Mouse (Mus musculus): Measurements from ENCODE around the gene Ptk7.

The Ptk7 gene

DNA sequence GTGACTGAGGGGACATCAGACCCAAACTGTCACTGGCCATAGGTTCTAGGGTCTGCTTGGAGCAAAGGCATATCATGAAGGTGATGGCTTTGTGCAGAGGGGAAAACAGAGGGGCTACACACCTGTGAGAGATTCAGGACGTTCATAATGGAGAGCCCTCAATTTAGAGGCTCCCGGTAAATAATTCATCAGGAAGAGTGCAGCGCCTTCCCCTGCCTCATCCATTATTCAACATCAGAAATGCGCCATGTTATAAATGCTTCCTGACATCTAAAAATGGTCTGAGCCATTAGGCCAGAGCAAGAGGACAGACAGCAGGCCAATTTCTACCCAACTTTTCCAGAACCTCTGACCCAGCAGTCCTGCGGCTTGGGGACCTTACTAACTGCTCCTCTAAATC lies 24.2 kb downstream of the Ptk7 start:
- no peak for DNase-seq

DNA sequence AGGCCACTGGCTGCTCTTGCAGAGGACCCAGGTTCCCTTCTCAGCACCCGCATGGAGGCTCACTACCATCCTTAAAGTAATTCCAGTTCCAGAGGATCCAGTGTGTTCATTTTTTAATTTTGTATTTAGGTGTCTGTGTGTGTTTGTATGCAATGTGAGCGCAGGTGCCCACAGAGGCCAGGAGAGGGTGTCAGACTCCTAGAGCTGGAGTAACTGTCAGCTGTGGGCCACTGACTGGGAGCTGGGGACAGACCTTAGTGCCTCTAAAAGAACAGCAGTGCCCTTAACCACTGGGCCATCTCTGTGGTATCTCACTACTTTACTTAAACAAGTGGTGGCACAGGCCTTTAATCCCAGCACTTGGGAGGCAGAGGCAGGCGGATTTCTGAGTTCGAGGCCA lies 26.1 kb downstream of the Ptk7 start:
- no peak for DNase-seq

DNA sequence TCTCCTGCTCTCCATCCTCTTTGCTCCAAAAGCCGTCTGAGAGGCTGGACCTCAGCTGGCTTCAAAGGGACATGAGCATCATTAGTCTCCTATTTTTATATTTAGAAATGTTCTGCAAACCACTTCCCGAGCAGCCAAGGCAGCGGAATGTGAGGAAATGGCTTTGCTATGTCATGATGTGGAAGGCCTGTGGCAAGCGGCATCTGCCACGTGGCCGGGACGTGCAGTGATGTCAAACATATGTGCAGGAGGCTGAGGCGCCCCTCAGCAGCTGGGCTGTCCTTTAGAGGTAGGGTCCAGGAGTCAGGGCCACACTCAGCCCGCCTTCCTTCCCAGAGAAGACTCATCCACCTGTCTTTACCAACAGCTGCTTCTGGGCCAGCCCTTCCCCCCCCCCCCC lies 27.1 kb downstream of the Ptk7 start:
- no peak for DNase-seq

DNA sequence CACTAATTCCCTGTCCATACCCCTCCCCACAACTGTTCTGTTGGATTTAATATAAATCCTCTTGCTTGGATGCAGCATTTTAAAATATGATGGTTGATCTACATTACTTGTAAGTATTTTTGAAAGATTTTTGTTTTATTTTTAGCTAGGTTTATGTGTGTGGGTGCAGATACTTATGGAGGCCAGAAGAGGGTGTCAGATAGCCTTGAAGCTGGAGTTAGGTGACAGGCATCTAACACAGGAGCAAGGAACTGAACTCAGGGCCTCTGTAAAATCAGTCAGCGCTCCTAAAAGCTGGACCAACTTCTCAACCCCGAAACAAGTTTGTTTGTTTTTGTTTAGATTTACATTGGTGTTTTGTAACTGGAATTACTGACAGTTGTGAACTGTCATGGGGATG lies 28.7 kb downstream of the Ptk7 start:
- no peak for DNase-seq

DNA sequence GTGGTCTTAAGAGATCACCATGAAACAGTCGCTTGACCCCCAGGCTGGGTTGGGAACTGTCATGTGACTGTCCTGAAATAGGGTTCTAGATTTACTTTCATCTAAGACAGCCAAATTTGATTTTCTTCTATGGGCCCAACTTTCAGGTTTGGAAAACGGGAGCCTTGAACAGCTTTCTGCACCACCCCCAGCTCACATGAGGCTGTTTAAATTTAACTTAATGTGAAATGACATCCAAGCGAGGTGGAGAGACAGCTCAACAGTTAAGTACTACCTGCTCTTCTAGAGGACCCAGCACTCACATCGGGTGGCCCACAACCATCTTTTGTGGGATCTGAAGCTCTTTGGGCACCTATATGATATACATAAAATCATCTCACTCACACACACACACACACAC lies 30.3 kb downstream of the Ptk7 start:
- DNase-seq: no peak

DNA sequence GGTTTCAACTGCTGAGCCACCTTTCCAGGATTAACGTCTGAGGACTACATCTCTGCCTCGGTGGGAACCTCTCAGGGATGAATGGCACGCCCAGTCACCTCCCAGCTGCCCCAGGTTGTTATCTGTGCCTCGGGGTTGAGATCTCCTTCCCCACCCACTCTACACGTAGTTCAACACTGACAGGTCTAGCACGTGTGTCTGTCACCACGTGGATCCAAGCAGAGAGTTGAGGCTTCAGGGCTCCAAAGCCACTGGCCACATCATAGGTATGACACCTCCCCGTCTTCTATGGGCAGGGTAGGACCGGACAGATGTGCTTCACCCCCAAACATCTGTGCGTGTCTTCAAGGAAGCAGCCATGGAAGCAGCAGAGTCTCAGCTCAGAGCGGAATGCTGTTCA lies 31.3 kb downstream of the Ptk7 start:
- DNase-seq: no peak

DNA sequence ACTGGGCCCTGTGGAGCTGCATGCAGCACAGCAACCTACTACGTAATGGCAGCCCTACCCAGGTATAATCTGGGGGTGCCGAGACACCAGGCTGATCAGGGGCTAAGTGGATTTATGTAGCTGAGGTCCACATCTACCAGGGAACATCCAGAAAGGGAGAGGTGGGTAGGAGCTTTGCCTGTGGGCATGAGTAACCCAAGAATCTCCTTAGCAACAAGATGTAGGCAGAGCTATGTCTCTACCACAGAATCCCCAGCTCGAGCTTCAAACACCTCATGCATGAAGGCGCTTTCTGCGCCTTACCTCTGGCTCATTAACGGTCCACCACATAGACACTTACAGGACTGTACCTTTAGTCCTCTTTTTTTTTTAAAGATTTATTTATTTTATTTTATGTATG lies 34.0 kb downstream of the Ptk7 start:
- no peak for DNase-seq

DNA sequence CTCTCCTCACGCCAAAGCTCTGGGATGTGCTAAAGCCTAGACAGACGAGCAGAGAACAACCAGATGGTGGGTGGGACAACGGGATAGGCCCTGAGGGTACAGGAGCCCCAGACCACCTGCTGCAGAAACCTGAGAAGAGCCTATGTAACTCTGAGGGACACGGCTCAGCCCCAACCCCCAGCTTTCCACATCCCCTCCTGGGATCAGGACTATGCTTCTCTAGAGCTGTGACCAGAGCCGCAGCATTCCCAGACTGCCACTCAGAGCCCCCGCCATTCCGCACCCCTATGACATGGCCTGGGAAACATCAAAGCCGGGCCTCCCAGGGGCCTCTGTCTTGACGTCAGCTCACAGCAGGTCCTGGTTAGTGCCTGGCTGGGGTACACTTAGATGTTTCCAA lies 34.7 kb downstream of the Ptk7 start:
- DNase-seq: no peak

DNA sequence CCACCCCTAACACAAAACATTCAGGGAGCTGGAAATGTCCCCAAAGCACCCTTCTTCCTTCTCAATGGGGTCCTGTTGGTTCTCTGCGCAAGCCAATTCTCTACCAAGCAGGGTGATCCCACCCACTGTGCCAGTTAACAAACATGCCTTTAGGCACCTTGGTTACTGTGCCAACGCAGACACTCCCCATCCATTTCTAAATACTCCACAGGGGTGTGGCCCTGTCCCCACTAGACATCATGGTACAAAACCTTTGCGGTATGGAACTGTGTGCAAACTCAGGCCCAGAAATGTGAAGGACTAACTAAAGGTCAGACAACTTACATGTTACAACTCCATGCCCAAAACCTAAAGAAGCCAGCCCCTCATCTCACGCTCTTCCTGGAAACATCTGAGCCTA lies 36.2 kb downstream of the Ptk7 start:
- no peak for DNase-seq

DNA sequence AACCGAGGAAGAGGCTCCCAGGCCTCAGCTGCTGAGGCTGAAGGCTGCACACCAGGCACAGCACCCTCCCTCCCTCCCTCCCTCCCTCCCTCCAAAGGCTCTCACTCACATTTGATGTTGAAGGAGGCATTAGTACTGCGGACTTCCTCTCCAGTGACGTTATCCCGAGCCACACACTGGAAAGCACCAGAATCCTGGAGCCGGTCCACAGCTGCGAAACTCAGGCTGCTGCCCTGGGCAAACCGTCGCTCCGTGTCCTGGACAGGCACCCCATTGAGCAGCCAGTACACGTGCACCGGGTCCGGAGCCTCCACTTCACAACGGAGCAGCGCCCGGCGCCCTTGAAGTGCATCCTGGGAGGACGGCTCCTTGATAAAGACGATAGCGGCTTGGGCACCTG lies 37.9 kb downstream of the Ptk7 start:
- no peak for DNase-seq

DNA sequence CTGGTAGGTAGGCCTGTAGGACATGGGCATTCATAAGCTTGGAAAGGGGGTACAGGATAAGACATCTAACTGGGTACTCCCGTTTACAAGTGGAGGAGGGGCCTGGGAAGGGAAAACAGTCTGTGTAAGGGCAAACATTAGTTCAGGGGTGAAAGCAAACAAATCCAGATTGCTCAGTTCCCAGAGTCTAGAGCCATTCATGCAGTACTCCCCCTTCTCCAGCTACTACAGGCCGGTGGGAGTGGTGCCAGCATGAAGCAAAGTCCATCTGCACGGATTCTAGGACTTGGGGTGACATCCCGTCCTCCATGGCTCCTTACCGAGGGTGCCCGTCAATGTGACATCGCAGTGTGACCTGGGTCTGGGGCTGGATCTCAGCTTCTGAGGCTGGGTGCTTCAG lies 38.9 kb downstream of the Ptk7 start:
- no peak for DNase-seq

DNA sequence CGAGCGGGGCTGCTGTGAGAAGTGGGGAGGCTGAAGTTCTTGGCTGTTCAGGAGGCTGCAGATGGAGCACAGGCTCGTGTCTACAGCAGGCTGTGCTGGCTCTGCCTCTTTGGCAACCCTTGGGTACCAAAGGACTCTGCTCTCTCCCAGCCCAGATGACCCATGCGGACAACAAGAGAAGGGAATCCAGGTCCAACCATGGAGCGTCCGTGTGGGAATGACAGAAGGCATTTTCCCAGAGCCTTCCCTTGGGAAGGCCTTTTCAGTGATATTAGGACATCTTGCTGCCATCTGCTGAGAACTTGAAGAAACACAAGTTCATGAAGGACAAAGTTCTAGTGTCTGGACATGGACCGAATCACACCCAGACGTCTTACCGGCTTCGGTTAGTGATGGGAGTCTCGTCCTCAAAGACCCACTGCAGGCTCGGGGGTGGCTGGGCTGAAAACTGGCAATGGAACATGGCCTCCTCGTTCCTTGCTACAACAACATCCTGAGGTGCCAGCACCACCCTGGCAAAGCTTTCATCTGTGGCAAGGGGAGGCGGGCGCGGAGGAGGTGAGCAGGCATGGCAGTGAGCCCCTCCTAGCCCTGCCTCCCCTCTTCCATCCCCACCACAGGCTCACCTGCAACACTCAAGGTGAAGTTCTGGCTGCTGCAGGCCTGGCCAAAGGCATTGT lies 39.5 kb downstream of the Ptk7 start:
- peak; percentile 25 for DNase-seq

DNA sequence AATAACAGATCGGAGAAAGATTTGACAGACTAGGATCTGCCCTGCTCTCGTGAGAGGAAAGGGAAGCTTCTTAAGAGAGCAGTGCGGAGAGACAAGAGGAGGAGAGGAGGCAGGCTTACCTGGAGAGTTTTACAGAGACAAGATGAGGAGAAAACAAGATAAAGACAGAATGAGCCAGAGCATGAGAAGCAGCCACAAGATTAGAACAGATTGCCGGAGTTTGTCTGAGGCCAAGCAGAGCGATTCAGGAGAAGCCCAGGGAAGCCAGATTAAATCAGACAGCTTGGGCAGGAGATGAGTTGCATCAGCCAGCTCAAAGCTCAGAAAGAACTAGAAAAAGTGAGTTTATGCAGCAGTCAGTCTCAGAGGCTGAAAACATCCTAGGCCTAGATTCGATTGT lies 40.4 kb downstream of the Ptk7 start:
- DNase-seq: no peak

DNA sequence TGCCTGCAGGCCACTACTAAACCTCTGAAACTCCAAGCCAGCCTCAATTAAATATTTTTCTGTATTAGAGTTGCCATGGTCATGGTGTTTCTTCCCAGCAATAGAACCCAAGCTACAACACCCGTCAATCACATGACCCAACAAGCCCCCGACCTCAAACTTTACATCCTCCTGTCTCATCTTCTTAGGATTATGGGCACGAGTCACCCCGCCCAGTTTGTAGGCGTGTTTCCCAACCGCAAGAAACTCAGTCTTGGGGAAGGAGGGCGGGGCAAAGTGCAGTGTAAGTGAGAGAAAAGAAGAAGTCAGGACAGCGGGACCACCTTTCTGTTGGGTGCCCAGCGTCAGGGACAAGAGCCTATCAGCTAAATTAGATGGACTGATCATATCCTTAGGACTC lies 41.1 kb downstream of the Ptk7 start:
- DNase-seq: no peak

DNA sequence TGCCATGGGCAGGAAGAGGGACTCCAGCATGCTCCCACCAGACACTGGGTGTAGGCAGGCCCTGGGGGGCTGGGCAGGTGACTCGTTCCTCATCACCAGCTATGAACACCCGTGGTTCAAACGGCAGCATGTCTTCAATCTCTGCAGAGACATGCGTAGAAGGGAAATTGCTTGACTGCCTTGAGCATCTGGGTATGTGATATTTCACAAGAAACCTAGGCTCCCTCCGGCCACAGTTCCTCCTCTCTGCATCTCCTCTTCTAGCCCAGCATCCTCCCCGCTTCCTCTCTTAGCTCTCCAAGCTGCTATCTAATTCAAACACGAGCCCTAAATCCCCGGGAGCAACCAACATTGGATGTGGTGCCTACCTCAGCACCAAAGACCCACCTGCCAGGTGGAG lies 43.0 kb downstream of the Ptk7 start:
- no peak for DNase-seq

DNA sequence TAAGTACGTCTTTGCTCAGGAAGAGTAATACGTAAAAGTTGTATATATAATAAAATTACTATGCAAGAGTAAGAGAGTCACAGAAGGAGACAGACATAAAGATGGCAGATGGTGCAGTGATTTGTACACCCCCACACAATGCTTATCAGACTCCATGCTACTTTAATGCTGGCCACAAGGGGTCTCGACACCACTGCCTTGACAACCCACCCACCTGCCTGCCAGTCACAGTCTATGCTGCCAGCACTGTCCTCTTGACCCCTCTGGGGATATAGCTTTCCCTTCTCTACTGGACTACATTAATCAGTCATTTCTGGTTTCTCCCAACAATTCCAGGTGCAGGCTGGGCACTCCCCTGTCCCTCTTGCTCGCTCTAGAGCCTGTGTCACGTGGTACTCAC lies 50.7 kb downstream of the Ptk7 start:
- no peak for DNase-seq

DNA sequence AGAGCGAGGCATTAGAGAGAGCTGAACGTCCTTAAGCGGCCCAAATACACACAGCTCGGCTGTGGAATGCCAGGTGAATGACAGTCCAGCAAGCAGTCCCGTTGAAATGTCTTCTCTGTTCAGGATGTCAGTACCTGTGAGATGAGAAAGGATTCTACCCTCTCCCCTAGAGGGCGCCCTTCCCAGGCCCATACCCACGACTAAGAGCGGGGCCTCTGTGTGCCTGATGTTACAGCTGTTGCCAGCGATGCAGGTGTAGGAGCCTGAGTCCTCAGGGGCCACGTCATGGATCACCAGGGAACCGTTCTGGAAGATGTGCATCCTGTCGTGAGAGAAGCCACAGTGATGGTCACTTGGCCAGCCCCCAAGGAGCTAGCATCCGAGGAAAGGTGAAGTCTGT lies 53.2 kb downstream of the Ptk7 start:
- DNase-seq: no peak

DNA sequence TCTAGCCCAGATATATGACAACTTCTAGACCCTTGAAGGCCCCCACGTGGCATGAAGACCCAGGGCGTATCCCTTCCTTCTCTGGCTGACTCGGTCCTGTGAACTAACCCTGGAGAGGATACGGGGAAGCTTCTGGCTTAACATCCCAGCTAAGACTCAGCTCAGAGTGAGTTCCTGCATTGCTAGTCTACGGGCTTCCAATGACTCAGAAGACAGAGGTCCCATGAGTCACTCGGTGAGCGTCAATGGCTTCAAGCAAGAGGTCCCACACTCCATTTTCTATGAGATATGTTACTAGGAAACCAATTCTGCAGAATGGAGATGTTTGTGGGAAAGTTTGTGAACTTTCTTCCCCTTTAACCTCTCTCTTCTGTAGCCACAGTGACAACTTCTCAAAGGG lies 54.8 kb downstream of the Ptk7 start:
- DNase-seq: no peak

DNA sequence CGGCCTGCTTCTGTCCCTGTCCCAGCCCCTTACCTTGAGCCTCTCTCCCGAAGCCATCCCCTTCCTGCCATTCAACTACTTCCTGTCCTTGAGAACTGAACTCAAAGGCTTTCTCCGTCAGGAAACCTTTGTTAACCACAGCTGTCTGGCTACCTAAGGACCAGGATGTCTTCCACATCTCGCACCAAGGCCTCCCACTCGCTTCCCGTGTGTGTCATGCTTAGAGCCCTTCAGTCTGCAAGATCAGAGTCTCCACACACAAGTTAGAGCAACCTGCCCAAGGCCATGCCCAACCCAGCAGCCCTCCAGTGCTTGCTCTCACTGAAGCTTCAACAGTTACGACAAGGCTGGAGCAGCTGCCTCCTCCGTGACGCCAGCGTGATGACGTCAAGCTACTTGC lies 58.3 kb downstream of the Ptk7 start:
- DNase-seq: no peak

DNA sequence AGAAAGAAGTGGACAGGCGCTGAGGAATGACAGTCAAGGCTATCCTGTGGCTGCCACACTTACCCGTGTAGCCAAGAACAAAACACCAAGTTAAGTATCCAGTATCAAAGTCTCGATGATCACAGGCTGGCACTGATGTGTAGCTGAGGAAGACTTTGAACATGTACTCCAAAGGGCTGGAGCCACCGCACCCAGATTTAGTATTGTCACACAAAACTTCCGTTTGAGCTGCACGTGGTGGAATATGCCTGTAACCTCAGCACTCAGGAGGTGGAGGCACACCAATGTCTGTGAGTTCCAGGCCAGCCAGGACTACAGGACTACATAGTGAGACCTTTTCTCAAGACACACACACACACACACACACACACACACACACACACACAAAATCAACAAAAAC lies 70.2 kb downstream of the Ptk7 start:
- no peak for DNase-seq

DNA sequence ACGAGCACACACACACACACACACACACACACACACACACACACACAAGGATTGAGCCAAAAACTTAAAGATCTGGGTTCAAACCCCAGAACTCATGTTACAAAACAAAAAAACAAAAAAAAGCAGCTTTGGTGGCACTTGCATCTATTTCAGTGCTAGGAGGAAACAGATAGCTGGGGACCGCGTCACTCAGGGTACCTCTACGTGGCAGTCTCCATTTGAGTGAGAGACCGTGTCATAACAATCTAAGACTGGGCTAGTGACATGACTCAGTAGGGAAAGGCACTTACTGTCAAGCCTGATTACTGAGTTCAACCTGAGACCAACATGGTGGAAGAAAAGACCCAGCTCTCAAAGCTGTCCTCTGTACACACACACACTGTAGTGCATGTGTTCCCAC lies 71.2 kb downstream of the Ptk7 start:
- DNase-seq: no peak

DNA sequence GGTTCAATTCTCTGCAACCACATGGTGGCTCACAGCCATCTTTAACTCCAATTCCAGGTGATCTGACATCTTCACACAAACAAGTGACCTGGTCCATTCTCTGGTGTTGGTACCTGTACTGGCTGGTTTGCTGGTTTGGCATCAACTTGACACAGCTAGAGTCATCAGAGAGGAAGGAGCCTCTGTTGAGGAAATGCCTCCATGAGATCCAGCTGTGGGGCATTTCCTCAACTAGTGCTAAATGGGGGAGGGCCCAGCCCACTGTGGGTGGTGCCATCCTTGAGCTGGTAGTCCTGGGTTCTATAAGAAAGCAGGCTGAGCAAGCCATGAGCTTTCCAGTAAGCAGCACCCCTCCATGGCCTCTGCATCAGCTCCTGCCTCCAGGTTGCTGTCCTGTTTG lies 72.0 kb downstream of the Ptk7 start:
- peak; percentile 15 for DNase-seq

DNA sequence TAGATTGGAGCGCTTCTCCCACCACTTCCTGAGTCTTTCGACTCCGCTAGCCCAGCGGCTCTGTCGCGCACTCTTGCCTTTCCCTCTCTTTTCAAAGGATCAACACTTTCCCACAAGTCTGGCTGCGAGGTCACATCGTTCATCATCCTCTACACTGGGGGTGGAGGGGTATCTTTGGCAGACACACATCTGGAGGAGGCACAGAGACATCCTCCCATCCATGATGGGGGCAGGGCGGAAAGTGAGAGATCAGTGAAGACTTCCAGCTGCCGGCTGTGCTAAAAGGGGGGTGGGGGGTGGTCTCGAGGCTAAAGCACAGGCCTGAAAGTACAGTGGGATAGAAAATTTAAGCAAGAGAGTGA lies 72.7 kb downstream of the Ptk7 start:
- DNase-seq: no peak

DNA sequence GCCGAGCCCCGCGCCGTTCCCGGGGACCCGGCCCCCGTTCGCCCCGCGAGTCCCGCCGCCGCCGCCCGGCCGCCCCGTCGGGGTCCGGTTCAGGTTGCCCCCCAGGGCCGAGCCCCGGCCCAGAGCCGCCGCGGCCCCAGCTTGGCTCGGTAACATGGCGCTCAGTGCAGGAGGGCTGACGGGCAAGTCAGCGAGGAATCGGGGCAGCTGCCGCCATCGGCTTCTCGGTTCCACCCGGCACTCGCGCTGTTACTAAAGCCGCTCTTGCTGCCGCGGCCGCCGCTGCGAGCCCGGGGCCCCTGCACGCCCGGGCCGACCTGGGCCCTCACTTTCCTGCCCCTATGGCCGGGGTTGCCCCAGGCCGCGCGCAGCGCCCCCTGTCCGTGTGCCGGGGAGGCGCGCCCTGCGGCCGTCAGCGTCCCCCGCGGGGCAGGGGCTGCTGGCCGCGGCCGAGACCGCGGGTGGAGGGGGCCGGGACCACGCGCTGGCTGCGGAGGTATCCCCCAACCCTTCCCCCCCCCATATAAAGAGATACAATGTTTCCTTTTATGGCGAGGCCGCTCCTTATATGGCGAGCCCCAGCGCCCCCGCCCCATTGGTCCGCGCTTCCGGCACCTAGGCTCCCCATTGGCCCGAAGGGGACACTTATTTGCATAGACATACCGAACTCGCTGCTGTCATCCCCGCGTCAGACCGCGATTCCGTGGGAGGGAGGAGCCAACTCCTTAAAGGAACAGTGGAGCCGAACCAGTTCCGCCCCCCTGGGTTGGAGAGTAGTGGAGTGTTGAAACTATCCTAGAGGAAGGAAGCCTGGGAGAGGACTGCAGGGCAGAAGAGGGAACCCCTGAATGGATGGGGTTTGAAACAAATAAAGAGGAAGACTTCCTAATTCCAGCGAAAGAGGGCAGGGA lies 73.4 kb downstream of the Ptk7 start, which contains the start of gene Srf:
Srf (minus strand) TSS at position 503 of the 911 bp plus-strand sequence.
- DNase-seq: peak; percentile 94
